Mouse (Mus musculus) adrenal gland (tissue): ENCODE results near the gene Klrb1c.
"Not testable (repeated sequence)": the region's sequence is repeated elsewhere in the genome, so short reads cannot be mapped to it uniquely, and the experiment has no call there.

Experiments used
- intact Hi-C: fragments of 180-260 bp; cut with DNase I; formaldehyde crosslinking; loops from one replicate; pipeline ENCODE4 v1.15.1; 2025
- long read RNA-seq, 2 experiments: library from polyadenylated mRNA; unstranded; transcript quantifications; one replicate each; pipeline ENCODE4 v2.0.0; 2020; ENCODE audit warnings: borderline replicate concordance in 1 of 2; ENCODE audit not compliant: insufficient replicate concordance in 1 of 2

Klrb1c gene
- long read RNA-seq, experiment 1, partial matches to known transcripts, result 0 of 1 reads
- long read RNA-seq, experiment 1, other reads (novel, unspliced or antisense), result 0 of 1 reads
- long read RNA-seq, experiment 2, result 0 reads

DNA sequence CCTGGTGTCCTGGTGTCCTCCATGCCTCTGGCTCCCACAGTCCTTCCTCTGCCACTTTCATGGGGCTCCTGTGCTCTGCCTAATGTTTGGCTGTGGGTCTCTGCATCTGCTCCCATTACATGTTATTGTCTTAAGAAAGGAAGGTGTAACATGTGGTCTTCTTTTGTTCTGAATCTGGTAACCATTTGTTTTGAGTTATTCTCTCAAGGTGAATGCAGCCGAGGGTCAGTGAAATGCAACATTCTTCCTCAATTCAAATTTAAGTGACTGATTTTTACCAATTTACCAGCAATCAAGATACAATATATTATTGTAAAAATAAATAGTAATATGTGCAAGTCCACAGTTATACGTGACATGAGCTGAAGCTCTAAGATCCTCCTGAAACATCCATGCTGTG is at the start of gene Klrb1c:
TSS of gene Klrb1c (minus strand) at position 101 of the 400 bp plus-strand sequence.
- intact Hi-C loops, result no loop called here

DNA sequence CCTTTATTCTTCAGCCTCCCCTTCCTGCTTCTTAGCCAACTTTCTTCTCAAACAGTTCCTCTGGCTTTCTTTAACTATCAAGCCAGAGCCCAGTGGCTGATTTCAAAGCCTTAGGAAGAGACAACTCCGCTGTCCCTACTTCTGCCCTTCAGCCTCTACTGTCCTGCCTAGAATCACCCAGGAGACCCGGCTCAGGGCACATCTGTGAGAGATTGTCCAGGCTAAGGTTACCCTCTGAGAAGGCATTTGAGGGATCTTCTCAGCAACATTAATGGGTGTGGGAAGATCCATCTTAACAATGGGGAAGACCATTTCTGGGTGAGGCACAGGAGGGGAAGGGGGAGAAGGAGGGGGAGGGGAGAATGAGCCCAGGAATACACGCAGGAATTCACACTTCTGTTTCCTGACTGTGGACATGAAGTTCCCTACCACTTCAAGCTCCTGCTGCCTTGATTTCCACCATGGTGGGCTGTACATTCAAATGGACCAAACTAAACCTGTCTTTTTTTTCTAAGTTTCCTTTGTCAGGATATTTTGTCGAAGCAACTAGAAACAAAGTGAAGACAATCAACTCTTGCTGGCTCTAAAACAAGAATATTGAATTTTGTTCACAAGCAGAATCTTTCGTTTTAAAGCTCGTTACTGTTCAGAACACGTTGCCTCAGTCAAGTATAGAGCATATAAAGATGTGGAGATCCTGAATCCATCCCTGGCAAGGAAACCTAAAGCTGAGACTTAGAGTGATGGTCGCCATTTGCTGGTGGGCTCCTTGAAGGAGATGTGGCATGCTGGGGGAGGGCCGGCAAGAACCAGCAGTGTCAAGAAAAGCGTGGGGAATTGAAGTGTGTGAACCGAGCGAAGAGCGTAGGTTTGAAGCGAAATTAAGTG is 48.7 kb upstream of the Klrb1c start:
- intact Hi-C loops, result loop anchor here (2.0 kb wide), 2 partner anchors 35 to 77 kb away; no protein-coding TSS in a partner anchor

DNA sequence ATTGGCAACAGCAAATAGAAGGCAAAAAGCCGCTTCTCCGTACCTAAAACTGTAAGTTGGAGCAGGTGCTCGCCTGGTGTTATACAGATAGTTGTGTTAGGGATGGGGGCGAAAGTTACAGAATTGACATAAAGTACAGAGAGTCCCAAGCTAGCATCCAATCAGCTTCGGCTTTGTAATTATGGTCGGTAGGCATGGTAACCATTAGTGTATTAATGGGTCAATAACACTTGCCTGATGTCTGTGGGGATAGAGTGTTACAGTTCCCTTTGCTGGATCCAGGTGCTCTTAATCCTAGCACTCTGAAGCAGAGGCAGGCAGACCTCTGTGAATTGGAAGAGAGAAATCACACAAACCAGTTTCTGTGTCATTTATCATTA is 47.9 kb upstream of the Klrb1c start:
- intact Hi-C loops, result no loop called here

DNA sequence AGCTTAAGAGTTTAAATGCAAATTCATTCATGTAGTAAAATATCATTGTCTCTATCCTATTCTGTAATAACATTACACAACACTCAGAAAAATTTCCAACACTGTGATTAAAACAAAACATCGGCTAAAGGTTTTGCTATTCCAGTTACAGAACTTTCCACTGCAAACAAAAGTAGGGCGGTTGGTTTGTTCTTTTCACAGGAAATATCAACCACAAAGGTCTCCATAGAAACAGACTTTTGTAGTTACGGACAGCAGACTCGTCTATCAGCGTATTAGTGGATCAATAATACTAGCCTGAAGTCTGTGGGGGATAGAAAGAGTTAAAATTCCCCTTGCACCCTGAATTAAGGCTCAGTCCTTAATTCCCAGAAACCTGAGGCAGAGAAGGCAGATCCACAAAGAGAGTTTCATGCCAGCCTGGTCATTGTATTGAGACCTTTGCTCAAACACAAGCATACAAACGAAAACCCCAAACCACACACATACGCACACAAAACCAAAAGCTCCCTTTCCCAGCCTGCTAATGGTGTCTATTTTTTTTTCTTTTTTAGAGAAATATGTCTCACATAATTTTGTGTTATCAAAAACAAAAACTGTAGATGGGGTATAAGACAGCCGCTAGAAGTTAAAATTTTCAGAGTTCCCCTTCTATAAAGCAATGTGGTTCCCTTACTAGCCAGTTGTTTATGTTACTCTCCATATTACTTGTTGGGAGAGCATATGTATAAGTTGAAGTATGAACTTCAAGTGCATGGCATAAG is 47.4 kb upstream of the Klrb1c start:
- intact Hi-C loops, result no loop called here

DNA sequence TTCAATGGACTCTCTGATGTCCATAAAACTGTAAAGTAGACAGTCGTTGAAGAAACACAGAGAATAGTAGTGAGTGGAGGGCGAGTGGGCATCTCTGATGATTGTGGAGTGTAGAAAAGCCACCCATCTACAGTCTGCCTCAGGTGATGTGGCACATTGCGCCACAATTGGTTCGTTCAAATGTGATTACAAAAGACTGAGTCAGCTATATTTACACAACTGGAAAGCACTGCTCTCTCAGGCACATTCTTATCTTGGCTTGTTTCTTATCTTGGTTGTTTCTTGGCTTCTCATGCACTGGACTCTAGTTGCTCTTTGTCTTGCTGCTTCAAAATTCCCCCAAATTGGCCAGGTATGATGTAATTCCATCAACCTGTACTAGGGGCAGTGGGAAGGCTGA is 46.6 kb upstream of the Klrb1c start:
- intact Hi-C loops, result no loop called here

DNA sequence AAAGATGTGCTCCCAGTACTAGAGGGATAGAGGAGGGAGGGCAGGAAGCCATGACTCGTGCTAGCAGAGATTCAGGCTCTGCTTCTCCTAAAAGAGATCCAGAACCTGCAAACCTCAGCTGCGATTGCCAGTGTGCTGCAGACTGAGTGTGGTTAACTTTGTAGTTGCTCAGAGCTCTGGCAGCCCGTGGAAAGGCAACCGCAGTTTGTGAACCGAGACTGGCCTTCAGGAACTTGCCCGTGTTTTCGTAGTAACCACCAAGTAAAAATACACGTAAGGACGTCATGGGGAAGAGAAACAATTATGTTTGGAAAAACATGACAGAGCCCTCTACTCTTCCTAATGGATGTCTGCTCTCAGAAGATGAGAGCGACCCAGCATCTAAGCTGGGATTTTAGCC is 44.0 kb upstream of the Klrb1c start:
- intact Hi-C loops, result no loop called here

DNA sequence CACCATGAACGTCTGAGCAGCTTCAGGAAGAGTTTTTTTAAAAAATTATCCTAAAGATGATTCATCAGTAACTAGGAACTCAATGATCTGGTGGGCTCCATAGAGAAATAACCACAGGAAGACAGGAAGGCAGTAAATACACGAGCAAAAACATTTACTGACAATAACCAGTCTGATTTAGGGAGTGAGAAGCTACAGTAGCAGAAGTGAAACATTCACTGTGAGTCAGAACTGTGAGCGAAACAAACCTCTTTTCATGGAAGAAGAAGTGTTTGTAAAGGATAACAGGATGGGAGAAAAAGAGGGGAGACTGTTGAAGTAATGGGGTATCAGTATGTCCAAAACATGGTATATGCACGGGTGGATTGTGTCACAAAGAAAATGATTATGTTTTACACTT is 40.8 kb upstream of the Klrb1c start:
- intact Hi-C loops, result no loop called here

DNA sequence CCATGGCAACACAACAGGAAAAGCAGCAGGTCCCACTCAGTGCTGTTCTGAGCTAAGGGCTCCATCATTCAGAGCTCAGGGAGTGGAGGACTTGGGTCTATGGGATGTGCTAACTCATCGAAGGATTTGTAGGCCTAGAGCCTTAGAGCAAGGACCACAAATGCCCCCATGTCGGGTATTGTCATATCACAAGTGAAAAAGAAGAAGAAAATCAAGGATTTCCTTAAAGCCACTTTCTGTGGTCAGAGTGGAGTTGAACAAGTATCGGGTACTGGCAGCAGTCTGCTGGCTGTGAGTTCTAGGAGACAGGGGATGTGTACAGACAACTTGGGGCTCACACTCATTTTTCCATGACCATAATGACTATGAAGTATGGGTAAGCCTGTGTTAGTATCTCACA is 37.8 kb upstream of the Klrb1c start:
- intact Hi-C loops, result no loop called here

DNA sequence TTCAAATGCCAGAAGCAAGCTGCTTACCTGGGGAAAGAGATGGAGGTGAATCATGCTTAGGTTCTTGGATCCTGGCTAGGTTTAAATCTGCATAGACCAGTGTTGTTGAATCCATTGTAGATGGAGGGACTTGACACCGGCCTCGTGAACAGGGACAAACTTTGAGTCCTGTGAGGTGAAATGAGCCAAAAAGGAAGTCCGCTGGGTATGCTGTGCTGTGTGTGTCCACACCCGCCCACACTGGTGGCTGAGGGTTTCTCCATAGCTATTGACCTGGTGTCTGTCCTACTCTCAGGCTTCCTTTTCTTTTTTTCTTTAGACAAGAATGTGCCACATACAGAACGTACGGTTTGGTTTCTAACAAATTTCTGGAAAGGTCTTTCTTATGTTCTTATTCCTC is 37.1 kb upstream of the Klrb1c start, which contains the start of the genes Gm44511 and Klrb1b:
TSS of gene Gm44511 (minus strand) at position 184 of the 400 bp plus-strand sequence.
TSS of gene Klrb1b (minus strand) at position 200 of the 400 bp plus-strand sequence.
- intact Hi-C loops, result no loop called here

DNA sequence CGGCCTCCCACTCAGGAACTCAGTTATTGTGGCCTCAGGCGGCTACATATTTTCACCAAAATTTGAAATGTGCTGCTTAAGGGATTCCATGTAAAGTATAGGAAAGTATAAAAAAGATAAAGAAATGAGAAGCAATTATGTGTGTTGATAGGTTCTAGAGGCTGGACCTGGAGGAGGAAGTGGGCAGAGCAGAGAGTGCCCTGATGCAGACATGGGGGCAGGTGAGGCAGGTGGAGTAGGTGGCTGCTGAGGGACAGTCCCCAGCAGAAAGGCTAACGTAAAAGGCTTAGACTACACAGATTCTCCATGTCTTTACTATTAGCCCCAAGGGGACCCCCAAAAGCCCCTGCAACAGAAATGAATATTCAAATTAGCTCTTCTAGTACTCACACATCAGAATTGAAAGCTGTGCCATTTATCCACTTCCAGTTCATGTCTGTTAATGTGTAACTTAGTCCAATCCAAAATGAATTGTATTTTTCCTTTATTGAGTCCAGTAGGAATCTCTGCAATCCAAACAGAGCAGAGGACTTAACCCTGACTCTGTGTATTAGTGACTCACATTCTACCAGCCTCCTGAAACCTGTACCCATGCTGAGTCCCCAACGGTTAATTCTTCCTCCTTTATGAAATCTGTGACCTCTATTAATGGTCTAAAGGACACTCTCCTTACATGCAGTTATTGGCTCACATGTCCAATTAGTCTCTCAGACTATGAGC is 29.2 kb upstream of the Klrb1c start:
- intact Hi-C loops, result no loop called here

DNA sequence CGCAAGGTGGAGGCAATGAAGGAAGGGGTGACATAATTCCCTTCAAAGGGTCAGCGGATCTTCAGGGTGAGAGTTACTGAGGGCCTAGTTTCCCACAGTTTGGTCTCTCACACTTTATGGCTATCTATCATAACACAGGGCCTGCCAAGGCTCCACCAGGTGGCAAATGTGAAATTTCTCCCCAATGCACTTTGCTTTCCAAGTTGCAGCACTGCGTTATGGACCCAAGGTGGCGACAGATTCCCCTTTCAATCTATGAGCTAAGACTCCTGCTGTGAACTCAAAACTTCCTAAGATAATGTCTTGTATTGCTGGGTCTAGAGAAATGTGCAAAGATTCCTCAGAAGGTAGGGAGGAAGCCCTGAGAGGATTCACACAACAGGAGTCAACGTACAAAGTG is 19.5 kb upstream of the Klrb1c start:
- intact Hi-C loops, result no loop called here

DNA sequence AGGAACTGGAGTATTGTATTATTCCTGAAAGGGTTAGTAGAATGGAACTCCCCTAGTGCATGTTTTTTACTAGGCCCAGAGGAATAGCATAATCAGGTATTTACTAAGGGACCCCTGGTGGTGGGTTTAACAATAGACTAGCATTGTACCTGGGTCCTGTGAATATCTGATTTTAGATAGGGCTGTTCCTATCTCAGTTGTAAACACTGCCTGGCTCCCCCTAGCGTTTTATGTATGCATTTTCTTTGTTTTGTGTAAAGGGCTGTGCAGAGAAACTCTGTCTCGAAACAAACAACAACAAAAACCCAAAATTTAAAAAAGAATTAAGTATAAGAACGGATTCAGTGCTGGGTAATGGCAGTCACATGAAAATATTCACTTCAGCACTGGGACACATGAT is 18.0 kb upstream of the Klrb1c start:
- intact Hi-C loops, result no loop called here

DNA sequence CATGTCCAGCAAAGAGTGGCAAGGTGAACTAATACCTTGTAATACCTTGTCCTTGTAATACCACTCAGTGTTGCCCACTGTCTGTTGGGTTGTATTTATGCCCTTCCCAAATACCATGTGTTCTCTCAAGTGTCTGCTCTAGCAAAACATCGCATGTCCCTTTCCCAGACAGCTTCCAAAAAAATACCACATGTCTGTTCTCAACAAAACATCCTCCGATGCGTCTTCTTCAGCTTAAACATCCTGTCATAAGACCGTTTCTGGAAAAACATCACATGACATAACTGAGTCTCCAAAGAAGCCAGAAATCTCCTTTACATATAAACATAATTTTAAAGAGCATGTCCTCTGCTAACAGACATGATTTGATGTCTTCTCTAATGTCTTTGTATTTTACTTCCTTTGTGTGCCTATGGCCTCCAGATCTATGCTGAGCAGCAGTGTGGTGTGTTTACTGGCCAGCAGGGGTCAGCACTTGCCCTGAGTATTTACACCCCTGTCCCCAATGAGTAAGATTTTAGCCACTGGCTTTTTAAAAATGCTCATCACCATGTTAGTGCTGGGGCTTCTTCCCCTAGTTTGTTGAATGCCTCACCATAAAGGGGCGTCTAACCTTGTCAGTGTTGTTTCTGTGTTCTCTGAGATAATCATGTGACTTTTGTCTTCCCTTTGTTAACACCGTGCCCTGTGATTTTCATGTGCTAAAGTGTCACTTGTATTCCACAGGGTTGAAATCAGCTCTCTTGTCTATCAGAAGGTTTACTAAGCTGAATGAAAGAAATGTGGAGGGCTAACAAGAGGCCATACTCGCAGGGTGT is 16.0 kb upstream of the Klrb1c start:
- intact Hi-C loops, result not testable (repeated sequence)

DNA sequence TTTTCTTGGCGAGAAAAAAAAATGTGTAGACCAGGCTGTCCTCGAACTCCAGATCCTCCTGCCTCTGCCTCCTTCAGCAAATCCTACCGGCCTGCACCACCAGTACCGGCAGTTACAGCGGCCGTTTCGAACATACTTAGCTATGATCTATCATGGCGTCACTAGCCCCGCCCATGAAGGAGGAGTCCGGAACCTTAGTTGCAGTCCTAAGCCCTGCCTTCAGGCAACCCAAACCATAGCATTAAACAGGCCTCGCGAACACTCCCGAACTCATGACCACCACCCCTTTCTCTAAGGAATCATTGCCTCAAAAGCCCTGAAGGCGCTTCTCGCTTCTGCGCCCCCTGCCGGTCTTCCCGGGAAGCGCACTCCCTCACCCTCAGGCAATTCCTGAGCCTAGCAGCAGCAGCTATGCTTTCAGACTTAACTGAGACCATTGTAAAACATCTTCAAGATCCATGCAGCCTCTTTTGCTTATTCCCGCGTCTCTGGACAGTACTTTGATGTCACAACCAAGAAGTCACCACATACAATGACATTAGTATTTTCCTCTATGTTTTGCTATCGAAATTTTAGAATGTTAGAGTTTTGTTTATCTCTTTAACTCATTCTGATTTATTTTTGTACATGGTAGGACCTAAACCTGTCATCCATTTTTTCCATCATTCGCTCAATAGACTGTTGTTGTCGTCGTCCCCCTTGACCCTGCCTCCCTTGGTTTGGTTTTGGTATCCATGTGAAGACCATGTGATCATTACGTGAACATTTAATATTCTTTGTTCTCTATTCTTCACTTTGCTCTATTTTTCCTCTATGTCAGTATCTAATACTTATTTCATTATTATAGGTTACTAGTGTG is 14.2 kb upstream of the Klrb1c start:
- intact Hi-C loops, result loop anchor here (2.0 kb wide), 1 partner anchor 36 kb away; no protein-coding TSS in a partner anchor

DNA sequence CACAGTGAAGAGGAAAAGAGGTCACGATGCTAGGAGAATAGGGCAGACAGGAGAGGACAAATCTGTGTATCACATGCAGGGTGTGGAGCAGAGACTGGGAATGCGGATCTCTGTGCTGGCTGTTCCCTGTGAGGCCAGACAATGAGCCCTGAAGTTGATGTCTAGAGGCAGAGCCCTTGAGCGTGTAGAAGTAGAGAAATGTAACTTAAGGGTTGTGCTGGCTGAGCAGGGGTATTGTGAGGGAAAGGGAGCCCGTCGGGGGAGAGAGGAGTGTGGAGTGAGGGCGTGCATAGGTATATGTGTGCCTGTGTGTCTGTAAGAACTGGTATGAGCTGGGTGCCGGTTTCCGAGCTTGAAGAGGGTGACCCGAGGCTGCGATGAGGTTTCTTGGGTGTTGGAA is 13.5 kb upstream of the Klrb1c start:
- intact Hi-C loops, result loop anchor here (2.0 kb wide), 1 partner anchor 36 kb away; no protein-coding TSS in a partner anchor

DNA sequence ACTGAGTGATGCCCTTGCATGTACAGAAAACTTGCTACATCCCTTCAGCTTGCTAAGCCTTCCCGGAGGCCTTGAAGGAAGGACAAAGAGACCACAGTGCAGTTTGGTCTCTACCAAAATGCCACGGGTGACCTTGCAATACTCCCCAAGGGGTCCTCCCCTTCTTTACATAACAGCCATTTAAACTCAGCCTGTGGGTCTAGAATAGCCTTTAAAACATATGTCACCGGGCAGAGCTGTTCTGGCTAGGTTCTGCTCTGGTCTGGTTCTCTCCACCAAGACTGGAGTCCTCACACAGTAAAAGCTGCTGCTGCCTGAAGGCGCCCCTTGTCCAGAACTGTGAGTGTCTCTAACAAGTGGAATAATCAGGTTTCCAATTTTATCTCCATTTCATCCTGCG is 11.7 kb upstream of the Klrb1c start:
- intact Hi-C loops, result not testable (repeated sequence)

DNA sequence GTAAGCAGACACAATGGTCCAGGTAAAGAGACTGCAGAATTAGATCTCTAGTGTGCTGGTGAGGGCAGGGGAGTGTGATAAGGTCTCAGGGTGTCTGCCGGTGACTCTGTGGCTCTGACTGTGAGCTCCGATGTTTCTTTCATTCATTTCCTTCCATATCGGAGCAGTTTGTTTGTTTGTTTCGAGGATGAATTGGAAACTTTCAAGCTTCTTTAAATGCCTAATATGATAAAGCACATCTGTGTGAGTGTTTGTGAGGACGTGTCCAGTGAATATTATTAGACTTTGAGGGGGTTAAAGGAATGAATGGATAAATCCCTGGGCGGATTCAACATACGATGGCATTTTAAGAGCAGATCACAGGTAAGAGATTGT is 10.9 kb upstream of the Klrb1c start:
- intact Hi-C loops, result no loop called here

DNA sequence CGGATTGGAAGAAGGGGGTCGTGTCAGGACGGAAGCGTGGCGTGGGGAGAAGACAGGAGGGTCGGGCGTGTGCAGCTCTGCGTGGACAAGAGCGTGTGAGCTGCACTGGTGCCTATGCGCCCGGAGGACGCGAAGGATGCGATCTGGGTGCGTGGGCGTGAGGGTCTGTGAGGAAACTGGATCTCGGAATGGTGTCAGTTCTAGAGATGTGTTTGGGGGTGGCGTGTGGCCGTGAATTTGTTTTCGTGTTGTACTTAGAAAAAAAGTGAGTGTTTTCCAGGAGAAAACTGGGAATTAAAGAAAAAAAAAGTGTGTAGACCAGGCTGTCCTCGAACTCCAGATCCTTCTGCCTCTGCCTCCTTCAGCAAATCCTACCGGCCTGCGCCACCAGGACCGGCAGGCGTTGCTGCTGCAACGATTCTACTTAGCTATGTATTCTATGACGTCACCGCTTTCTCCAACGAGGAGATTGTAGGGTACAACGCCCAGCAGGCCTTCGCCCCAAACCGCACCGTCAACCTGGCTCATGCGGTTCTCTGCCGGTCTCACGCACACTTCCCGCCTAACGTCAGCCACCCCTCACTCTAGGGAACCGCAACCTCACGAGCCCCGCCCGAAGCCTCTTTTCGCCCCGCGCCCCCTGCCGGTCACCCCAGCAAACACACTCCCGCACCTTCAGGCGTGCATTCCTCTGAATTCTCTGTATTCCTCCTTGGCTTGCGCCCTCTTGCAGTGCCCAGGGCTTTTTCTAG is 10.3 kb upstream of the Klrb1c start:
- intact Hi-C loops, result not testable (repeated sequence)

DNA sequence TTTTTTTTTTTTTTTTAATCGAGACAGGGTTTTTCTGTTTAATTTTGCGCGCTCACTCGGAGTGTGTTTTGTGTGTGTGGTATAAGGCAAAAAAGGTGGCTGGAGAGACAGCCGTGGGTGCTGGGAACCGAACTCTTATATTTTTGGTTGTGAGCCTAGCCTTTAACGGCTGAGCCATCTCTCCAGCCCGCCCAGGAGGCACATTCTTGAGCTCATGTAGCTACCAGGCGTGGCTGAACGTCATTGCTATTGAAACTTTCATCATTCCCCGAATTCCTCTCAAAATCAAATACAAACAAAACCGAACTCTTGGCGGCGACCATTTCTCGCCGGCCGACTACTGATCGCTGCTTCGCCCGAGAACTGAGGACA is 9.7 kb upstream of the Klrb1c start:
- intact Hi-C loops, result loop anchor here (1.0 kb wide), 1 partner anchor 38 kb away; no protein-coding TSS in a partner anchor
